Mouse (Mus musculus) C2C12 (cell line): ENCODE results near the gene Kirrel3.

Source experiments
- CTCF ChIP-seq: IDR thresholded peaks from one replicate; pipeline ENCODE4 v1.5.1; 2011; ENCODE audit not compliant: control insufficient read depth, insufficient read depth, insufficient read length
- MAX ChIP-seq: IDR thresholded peaks from one replicate; pipeline ENCODE4 v1.6.1; 2011; ENCODE audit warnings: mild to moderate bottlenecking, control low read depth
- MYOG ChIP-seq: IDR thresholded peaks from one replicate; pipeline ENCODE4 v1.6.1; 2011; ENCODE audit not compliant: control insufficient read depth, insufficient read length; ENCODE audit errors: extremely low read depth
- USF1 ChIP-seq: IDR thresholded peaks from one replicate; pipeline ENCODE4 v1.6.1; 2011; ENCODE audit warnings: low read depth, mild to moderate bottlenecking, control low read depth, moderate library complexity

DNA sequence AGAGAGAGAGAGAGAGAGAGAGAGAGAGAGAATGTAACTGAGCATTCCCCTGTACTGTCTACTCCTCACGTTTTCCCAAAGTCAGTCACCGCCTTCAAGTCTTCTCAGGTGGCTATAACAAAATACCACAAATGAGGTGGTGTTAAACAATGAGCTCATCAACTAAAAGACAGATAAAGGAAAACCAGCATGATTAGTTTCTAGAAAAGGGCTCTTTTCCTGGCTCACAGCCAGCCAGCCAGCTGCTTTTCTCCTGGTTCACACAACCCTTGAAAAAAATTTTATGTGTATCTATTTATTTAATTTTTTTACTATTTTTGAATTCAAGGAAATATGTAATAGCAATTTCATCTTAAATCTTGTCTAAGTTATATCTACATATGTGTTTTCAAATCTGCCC lies 22.0 kb upstream of the Kirrel3 start:
- no peak for TF ChIP-seq MYOG
- no peak for TF ChIP-seq CTCF
- no peak for TF ChIP-seq MAX
- TF ChIP-seq USF1 = no peak
